Mouse (Mus musculus) ES-E14 (cell line): ENCODE results near the gene Vmn1r1. TPM values are rescaled to one million over a fixed set of nuclear protein-coding genes. Genes with fewer than 3 reads are reported as not detected.

ENCODE experiments used
- DNase-seq: peaks from one replicate; pipeline ENCODE4 v3.0.0-alpha.2; 2013; ENCODE audit warnings: low read depth, low spot score
- H3K27ac ChIP-seq: 2 replicates; pipeline ENCODE4 v1.5.1; 2012; ENCODE audit warnings: low read depth, mild to moderate bottlenecking, low read length, moderate library complexity, mixed read lengths; ENCODE audit not compliant: poor library complexity, insufficient read depth, severe bottlenecking
- H3K36me3 ChIP-seq: 2 replicates; pipeline ENCODE4 v1.6.1; 2012; ENCODE audit warnings: mild to moderate bottlenecking, low read length, moderate library complexity, mixed read lengths; ENCODE audit not compliant: control insufficient read depth, poor library complexity, insufficient read depth, severe bottlenecking
- H3K4me1 ChIP-seq, 2 experiments: fragments of 150-350 bp in 1 of 2; sonication (generic) in 1 of 2; 2 replicates each; pipeline ENCODE4 v1.6.1; 2012; ENCODE audit warnings: low read length in 2 of 2, mild to moderate bottlenecking in 1 of 2, mixed read lengths in 1 of 2; ENCODE audit not compliant: control insufficient read depth in 2 of 2, insufficient read depth in 2 of 2, poor library complexity in 1 of 2
- H3K4me3 ChIP-seq, 2 experiments: fragments of 150-350 bp in 1 of 2; sonication (generic) in 1 of 2; 2 replicates each; pipeline ENCODE4 v1.5.1; 2012; ENCODE audit warnings: low read length in 2 of 2, low read depth in 1 of 2, mild to moderate bottlenecking in 1 of 2, mixed read lengths in 1 of 2; ENCODE audit not compliant: insufficient read depth in 1 of 2, poor library complexity in 1 of 2, severe bottlenecking in 1 of 2
- H3K9ac ChIP-seq: 2 replicates; pipeline ENCODE4 v1.6.1; 2012; ENCODE audit warnings: low read depth, mild to moderate bottlenecking, low read length, mixed read lengths; ENCODE audit not compliant: poor library complexity, insufficient read depth, severe bottlenecking
- H3K9me3 ChIP-seq: fragments of 150-350 bp; sonication (generic); 2 replicates; pipeline ENCODE4 v1.6.1; 2012; ENCODE audit warnings: low read depth, mild to moderate bottlenecking, low read length; ENCODE audit not compliant: control insufficient read depth, insufficient read depth
- CHD2 ChIP-seq: IDR thresholded peaks from 2 replicates; pipeline ENCODE4 v1.6.1; 2014; ENCODE audit warnings: mild to moderate bottlenecking, low read depth, low read length, inconsistent platforms
- HCFC1 ChIP-seq: IDR thresholded peaks from 2 replicates; pipeline ENCODE4 v1.6.1; 2012; ENCODE audit warnings: low read length, inconsistent platforms, borderline replicate concordance; ENCODE audit not compliant: insufficient read depth
- MAFK ChIP-seq: IDR thresholded peaks from 2 replicates; pipeline ENCODE4 v1.6.1; 2014; ENCODE audit warnings: mild to moderate bottlenecking, low read depth, low read length, inconsistent platforms; ENCODE audit not compliant: insufficient read depth
- ZC3H11A ChIP-seq: IDR thresholded peaks from 2 replicates; pipeline ENCODE4 v1.6.1; 2012; ENCODE audit warnings: low read depth, mild to moderate bottlenecking, inconsistent platforms, low read length, borderline replicate concordance
- ZNF384 ChIP-seq: IDR thresholded peaks from 2 replicates; pipeline ENCODE4 v1.6.1; 2012; ENCODE audit warnings: low read depth, low read length, inconsistent platforms
- in situ Hi-C, 2 experiments: fragments of 600-800 bp; cut with MboI; formaldehyde crosslinking; loops; one replicate each; pipeline ENCODE4 v1.15.1; 2025; ENCODE audit warnings: low sequenced_read_pairs in 2 of 2, inconsistent platforms in 1 of 2; ENCODE audit not compliant: unreplicated experiment in 2 of 2
- total RNA-seq: library from RNA; depleted of rRNA; stranded (reverse); fragments of 300-350 nt; gene quantifications from 2 replicates; pipeline ENCODE4 v1.2.3, GENCODE M21; 2012; rRNA removed

Gene Vmn1r1
- total RNA-seq, 1 experiment = 0.04 TPM

DNA sequence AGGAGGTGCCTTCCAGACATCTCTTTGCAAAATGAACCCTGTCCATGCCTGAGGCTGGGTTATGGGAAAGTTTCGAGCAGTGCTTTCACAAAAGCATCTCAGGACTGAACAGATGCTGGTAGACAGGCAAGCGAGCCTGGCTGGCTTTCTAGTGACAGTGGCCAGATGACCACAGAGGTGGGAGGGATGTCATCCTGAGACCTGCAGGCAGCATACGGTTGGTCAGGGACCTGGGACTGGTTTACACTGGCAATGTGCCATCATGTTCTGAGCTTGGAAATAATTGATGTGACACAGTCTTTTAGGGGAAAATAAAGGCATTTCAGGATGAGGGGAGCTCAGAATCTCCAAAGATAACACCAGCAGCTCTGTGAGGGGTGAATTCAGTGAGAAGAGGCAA is 59.3 kb downstream of the Vmn1r1 start:
- in situ Hi-C loops = no loop called here
- Histone ChIP-seq H3K4me1 (peaks cover 20 to 23% of the 10 kb centered on the region in 2 experiments), H3K9me3 (no peaks in the 10 kb centered on the region), H3K27ac (no peak overlapping the region), H3K4me3 (no peak overlapping the region), H3K9ac (no peak overlapping the region), H3K36me3 (no peaks in the 10 kb centered on the region)
- TF ChIP-seq HCFC1 (no peak), ZNF384 (no peak), MAFK (no peak), ZC3H11A (no peak), CHD2 (no peak)
- DNase-seq = no peak

Other genes with a start within 250 kb of the Vmn1r1 start
- gene Enah, start 144.5 kb downstream of the Vmn1r1 start, total RNA-seq = 331 and 469 TPM in 2 replicates
- 51.3 and 86.7 TPM in 2 replicates for gene Srp9, start 39.7 kb downstream of the Vmn1r1 start, total RNA-seq
- 126 and 154 TPM in 2 replicates for gene Degs1, start 118.3 kb upstream of the Vmn1r1 start, total RNA-seq
- gene Fbxo28, start 177.1 kb upstream of the Vmn1r1 start, total RNA-seq = 25.8 TPM in 2 replicates
- gene Trp53bp2, start 244.7 kb upstream of the Vmn1r1 start, total RNA-seq = 9.4 and 9.5 TPM in 2 replicates